Mouse (Mus musculus): ENCODE results near the gene Uvrag.

DNA sequence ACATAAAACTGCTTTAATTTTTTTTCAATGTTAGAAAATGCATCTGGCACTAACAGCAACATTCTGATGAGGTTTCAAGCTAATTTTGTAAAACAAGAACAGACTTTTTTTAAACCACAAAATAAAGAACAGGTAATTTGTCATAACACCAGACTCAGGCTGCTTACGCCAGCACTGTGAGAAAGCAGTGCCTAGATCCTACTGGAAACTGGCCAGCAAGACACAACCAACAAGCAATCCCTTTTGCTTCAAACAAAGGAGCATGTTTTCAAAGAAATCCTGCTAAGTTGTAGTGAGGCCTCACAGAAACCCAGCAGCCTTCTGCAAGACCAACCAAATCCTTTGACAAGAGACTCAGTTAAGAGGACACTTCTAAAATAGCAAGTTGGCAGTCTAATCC is 90.1 kb downstream of the Uvrag start:
- TF ChIP-seq CTCF (conservative IDR thresholded peaks at IDR 0.05; ENCODE audit: low read length), result no peak
- no peak for TF ChIP-seq POU5F1 (IDR thresholded peaks at IDR 0.05; ENCODE audit: borderline replicate concordance, low read length)
- no peak for TF ChIP-seq NANOG (IDR thresholded peaks at IDR 0.05; ENCODE audit: borderline replicate concordance, low read length)
